Mouse (Mus musculus): ENCODE results near the gene Btg2.

Gene Btg2

GRCm38 (mm10) chr1:134055666-134056245, 23.2 kb downstream of the Btg2 start:
- no peak for DNase-seq

- DNase-seq, result no peak
Measured at GRCm38 (mm10) chr1:134055058-134055457, 23.9 kb downstream of the Btg2 start.

- peak; percentile 76 for DNase-seq
Measured at GRCm38 (mm10) chr1:134053207-134053606, 25.7 kb downstream of the Btg2 start.

GRCm38 (mm10) chr1:134049542-134049941, 29.4 kb downstream of the Btg2 start:
- DNase-seq, result no peak

- DNase-seq, result peak; percentile 59
Measured at GRCm38 (mm10) chr1:134048759-134049158, 30.2 kb downstream of the Btg2 start.

GRCm38 (mm10) chr1:134047431-134047830, 31.5 kb downstream of the Btg2 start:
- no peak for DNase-seq

GRCm38 (mm10) chr1:134046387-134046786, 32.5 kb downstream of the Btg2 start:
- DNase-seq, result no peak

- DNase-seq, result peak; percentile 54
Measured at GRCm38 (mm10) chr1:134045971-134046370, 32.9 kb downstream of the Btg2 start.

GRCm38 (mm10) chr1:134044805-134045204, 34.1 kb downstream of the Btg2 start:
- DNase-seq, result no peak

- no peak for DNase-seq
Measured at GRCm38 (mm10) chr1:134042341-134042740, 36.6 kb downstream of the Btg2 start.

GRCm38 (mm10) chr1:134041900-134042299, 37.0 kb downstream of the Btg2 start:
- DNase-seq, result no peak

- DNase-seq, result no peak
Measured at GRCm38 (mm10) chr1:134039361-134039760, 39.6 kb downstream of the Btg2 start.

GRCm38 (mm10) chr1:134038336-134038735, 40.6 kb downstream of the Btg2 start:
- DNase-seq, result no peak

GRCm38 (mm10) chr1:134037172-134037571, 41.7 kb downstream of the Btg2 start, which contains the start of gene Fmod:
Fmod (plus strand) TSS chr1:134037254.
- no peak for DNase-seq

- no peak for DNase-seq
Measured at GRCm38 (mm10) chr1:134036492-134036891, 42.4 kb downstream of the Btg2 start.

- DNase-seq, result no peak
Measured at GRCm38 (mm10) chr1:134028161-134028846, 50.6 kb downstream of the Btg2 start.

GRCm38 (mm10) chr1:134026741-134027140, 52.2 kb downstream of the Btg2 start:
- DNase-seq, result no peak

GRCm38 (mm10) chr1:134025975-134026374, 52.9 kb downstream of the Btg2 start:
- DNase-seq, result no peak
